Mouse (Mus musculus) lung, adult 2 months (tissue): ENCODE measurements at regions not wholly inside any gene's neighbourhood (a gene's known extent, or its start where the extent isn't known, plus 50 kb on each side); places are given as distances from the start of the nearest gene placed in this dataset.

Experiments used
- DNase-seq: peaks from one replicate; pipeline ENCODE4 v3.0.0; 2022
- H3K4me1 ChIP-seq: fragments of 200-500 bp; 2 replicates; pipeline ENCODE4 v1.6.1; 2011; ENCODE audit warnings: low read length; ENCODE audit not compliant: control insufficient read depth, insufficient read depth
- H3K4me3 ChIP-seq: fragments of 200-500 bp; replicated peaks from 2 replicates; pipeline ENCODE3; 2011; ENCODE audit warnings: low read depth, mild to moderate bottlenecking, control low read depth, low read length; ENCODE audit errors: extremely low read depth
- CTCF ChIP-seq: fragments of 200-500 bp; IDR thresholded peaks from 2 replicates; pipeline ENCODE4 v1.5.1; 2011; ENCODE audit warnings: mild to moderate bottlenecking, low read length, control low read depth; ENCODE audit not compliant: insufficient read depth
- POLR2A ChIP-seq: fragments of 200-500 bp; IDR thresholded peaks from 2 replicates; pipeline ENCODE4 v1.6.1; 2011; ENCODE audit warnings: low read depth, mild to moderate bottlenecking, control low read depth, low read length, borderline replicate concordance; ENCODE audit errors: extremely low read depth
- WGBS: fragments of 180-500 bp; shearing (Covaris S2); methylation state at CpG from one replicate; pipeline ENCODE4 v1.1.7; 2018; 5-methylcytosine and 5-hydroxymethylcytosine counted together

DNA sequence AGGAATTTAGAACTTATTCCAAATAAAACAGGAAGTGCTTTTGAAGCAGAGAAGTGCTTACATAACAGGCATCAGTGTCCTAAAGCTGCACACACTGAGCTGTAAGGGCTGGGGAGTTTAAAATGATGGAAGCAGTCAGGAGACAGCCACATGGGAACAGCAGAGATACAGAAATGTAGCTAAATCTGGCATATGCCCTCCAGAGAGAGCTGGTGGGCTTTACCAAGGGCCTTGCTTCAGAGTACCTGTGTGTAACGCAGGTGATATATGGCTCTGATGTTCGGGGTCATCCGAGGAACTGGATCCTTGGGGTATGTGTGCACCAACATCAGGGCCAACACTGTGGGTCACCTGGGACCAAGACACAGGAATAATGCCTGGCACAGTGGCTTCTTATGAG lies 247.5 kb downstream of the Pmp22 start:
- Histone ChIP-seq H3K4me3 (no peak overlapping the region), H3K4me1 (peaks cover 9% of the 10 kb centered on the region)
- DNase-seq = no peak
- TF ChIP-seq CTCF = no peak
- 81% methylated on average over 3 of the region's 3 CpGs for WGBS

DNA sequence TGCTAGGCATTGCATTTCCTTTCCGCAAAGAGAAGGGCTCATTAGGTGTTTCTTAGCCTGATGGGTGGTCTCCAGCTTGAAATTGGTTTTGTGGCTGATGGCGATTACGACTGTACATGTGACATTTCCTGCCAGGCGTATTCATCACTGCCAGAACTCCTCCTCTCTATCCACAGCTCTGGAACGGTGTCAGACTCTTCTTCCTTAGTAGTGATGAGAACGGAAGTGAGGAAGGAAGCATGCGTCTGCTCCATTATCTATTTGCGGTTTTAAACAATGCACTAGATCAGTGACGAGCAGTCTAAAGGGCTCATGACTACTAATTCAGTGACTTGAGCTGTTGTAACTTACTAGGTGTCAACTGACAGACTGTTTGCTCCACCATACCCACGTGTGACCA lies 248.2 kb downstream of the Pmp22 start:
- no peak for DNase-seq
- TF ChIP-seq POLR2A (no peak), CTCF (no peak)

DNA sequence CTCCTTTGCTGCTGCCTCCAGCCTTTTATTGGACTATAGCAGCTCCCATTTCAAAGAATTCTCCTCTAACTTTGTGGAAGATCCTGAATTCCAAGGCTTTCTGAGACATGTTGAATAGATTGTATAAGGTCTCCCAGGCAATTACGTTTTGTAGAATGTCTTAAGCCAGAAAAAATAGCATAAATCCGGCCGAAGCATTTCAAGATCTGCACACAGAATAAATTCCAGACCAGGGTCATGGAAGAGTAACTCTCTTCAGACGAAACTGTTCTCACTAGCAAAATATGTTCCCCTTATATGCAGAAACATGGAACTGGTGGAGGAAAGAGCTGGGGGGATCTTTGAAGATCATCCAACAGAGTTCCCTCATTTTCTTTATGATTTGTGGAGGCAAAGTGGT lies 259.5 kb downstream of the Pmp22 start:
- 75% methylated on average over 4 of the region's 4 CpGs for WGBS
- H3K4me3 ChIP-seq = no peak overlapping the region
- TF ChIP-seq POLR2A = no peak
- no peak for TF ChIP-seq CTCF
- no peaks in the 10 kb centered on the region for H3K4me1 ChIP-seq
- DNase-seq = no peak

More for the DNA sequence above, 248.2 kb downstream of the Pmp22 start:
- peaks cover 9% of the 10 kb centered on the region for H3K4me1 ChIP-seq
- WGBS = 36% methylated on average over 10 of the region's 10 CpGs
- no peak overlapping the region for H3K4me3 ChIP-seq

DNA sequence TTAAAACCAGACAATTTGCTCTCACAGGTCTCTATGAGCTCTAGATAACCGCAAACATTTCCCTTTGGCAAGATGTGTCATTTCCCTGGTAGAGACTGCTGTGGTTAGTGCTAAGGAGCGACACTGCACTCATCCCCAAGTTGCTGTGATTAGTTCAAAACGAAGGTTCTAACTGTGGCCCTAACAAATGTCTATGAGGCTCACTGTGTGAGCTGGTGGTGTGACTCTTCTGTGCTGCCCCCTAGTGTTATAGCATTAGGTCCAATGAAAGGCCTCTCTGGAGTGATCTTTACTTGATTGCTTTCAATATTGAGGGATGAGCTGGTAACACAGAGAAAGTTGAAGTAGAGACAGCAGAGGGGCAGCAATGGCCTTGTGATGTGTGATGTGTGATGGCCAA lies 262.7 kb downstream of the Pmp22 start:
- no peak overlapping the region for H3K4me3 ChIP-seq
- DNase-seq = no peak
- TF ChIP-seq CTCF (no peak), POLR2A (no peak)
- no peaks in the 10 kb centered on the region for H3K4me1 ChIP-seq
- WGBS = 58% methylated on average over 3 of the region's 3 CpGs

DNA sequence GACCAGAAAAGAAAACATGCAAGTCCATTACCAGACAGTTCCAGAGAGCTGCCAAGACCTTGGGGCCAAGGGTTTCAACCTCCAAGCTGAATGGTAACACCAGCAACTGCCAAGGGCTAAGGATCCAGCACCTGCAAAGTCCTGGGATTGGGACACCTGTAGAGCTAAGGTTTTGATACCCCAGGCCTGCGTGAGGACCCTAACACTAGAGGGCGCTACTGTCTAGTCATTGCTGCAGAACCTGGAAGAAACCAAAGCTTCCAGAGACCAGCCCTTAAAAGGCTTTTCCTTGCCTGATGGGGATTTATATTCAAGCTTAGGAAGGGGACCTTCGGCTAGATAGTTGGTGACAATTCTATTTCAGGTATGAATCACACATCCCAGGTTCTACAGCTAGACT lies 263.6 kb downstream of the Pmp22 start:
- TF ChIP-seq CTCF (peak; percentile 38), POLR2A (no peak)
- H3K4me1 ChIP-seq = no peaks in the 10 kb centered on the region
- no peak overlapping the region for H3K4me3 ChIP-seq
- DNase-seq = no peak
- 70% methylated on average over 3 of the region's 3 CpGs for WGBS

DNA sequence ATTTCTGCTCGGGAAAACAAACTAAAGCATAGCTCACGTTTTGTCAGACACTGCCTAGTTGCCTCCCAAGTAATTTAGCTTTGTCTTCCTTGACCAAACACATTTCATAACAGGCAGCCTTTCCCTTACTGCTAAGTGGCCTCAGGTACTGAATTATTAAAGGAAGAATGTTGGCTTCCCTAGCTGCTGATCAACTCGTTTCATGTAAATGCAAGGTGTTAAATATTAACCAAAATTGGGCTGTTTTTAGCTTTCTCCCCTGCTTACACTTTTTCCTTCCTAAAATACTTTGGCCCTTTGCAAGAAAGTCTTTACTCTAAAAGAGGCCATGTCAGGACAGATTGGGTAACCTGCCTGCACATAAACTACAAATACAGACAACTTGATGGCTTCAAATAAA lies 265.4 kb downstream of the Pmp22 start:
- H3K4me3 ChIP-seq = no peak overlapping the region
- no peaks in the 10 kb centered on the region for H3K4me1 ChIP-seq
- 48% methylated on average over 3 of the region's 3 CpGs for WGBS
- DNase-seq = no peak
- no peak for TF ChIP-seq POLR2A
- no peak for TF ChIP-seq CTCF

DNA sequence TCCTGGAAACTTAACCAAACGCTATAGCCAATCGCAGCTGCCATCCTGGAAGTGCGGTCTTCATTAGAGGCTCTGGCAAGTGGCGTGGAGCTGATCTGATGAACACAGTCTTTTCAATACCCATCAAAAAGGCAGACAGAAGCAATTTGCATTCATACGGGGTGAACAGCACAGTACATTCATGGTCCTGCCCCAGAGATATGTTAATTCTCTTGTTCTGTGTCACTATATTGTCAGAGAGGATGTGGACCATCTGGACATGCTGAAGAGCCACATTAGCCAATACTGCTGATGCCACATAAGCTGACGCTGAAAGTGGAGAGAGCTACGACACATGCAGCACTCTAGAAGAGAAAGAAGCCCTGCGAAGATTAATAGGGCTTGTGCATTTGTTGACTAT lies 267.6 kb downstream of the Pmp22 start:
- Histone ChIP-seq H3K4me1 (no peaks in the 10 kb centered on the region), H3K4me3 (no peak overlapping the region)
- DNase-seq = no peak
- WGBS = 82% methylated on average over 8 of the region's 8 CpGs
- TF ChIP-seq CTCF = no peak
- TF ChIP-seq POLR2A = no peak

DNA sequence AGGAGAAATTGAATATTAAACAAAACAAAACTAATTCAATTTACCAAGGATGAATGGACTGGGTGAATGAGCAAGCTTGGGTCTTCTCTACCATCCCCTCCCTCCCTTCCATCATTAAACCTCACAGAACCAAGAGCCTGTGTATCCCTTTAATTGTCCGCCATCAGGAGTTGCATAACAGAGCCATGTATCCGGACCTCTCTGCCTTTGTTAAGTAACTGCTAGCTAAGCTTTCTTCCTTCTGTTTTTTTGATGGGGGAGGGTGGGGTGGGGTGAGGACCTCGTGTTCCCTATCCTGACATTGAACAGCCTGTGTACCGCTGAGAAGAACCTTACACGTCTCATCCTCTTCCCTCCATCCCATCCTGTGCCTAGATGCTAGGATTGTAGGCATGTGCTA lies 274.0 kb downstream of the Pmp22 start:
- TF ChIP-seq CTCF (no peak), POLR2A (no peak)
- H3K4me1 ChIP-seq = no peaks in the 10 kb centered on the region
- no peak for DNase-seq
- 47% methylated on average over 5 of the region's 5 CpGs for WGBS
- no peak overlapping the region for H3K4me3 ChIP-seq

DNA sequence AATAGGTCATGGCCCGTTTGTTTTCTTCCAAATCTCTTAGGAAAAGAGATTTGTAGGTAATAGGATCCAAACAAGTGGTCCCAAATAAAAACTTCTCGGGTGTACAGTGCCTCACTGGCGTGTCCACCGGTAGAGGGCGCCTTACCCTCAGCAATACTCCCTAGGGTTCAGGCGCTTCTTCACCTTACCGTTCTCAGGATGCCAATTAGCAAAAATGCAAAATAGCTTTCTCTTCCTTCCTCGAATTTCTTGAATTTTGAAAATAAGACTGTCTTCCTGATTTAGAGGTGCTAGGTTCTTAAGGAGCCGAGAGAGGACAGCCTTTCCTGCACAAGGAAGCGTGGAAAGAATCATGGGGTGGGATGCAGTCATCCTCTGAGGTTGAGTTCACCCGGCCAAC lies 275.9 kb downstream of the Pmp22 start:
- DNase-seq = peak; percentile 68
- Histone ChIP-seq H3K4me1 (no peaks in the 10 kb centered on the region), H3K4me3 (no peak overlapping the region)
- WGBS = 17% methylated on average over 11 of the region's 11 CpGs
- TF ChIP-seq CTCF = peak; percentile 87
- no peak for TF ChIP-seq POLR2A

DNA sequence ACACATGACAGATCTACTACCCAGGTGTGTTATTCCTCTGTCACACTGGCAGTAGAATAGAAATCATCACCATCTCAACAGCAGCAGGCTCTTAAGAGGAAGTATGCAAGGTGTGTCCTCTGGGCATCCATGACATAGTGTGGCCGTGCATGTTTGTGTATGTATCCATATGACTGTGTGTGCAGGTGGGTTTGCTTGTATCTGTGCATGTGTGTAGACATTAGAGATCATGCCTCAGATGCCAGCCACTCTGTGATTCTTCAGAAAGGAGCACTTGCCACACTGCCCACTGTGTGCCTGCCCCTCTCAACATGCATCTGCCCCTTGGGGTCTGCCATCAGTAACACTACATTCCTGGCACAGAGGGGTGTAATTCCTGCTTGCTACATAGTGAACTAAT lies 280.6 kb downstream of the Pmp22 start:
- DNase-seq = no peak
- TF ChIP-seq CTCF (no peak), POLR2A (no peak)
- Histone ChIP-seq H3K4me1 (peaks cover 4% of the 10 kb centered on the region), H3K4me3 (no peak overlapping the region)
- WGBS = 87% methylated on average over 1 of the region's 1 CpGs

DNA sequence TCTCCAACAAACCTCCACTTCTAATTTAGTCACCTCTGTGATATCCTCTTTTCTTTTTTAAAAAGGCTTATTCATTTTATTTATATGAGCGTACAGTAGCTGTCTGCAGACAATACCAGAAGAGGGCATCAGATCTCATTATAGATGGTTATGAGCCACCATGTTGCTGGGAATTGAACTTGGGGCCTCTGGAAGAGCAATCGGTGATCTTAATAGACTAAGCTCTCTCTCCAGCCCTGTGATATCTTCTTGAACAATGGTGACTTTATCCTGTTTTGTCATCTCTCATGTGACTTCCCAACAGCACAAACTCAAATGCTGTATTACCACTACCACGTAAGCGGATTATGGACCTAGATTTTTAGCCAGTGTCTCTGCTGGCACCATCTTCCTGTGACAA lies 282.1 kb downstream of the Pmp22 start:
- DNase-seq = no peak
- WGBS = 98% methylated on average over 4 of the region's 4 CpGs
- no peak for TF ChIP-seq POLR2A
- no peak for TF ChIP-seq CTCF
- H3K4me1 ChIP-seq = peaks cover 4% of the 10 kb centered on the region
- no peak overlapping the region for H3K4me3 ChIP-seq
